Mouse (Mus musculus) thymus, adult 18-20 months (tissue): ENCODE results near the gene Ada.

Source experiments
- DNase-seq, 2 experiments: peaks; one replicate each; pipeline ENCODE4 v3.0.0; 2022; ENCODE audit warnings: mixed read lengths in 2 of 2

Gene Ada

DNA sequence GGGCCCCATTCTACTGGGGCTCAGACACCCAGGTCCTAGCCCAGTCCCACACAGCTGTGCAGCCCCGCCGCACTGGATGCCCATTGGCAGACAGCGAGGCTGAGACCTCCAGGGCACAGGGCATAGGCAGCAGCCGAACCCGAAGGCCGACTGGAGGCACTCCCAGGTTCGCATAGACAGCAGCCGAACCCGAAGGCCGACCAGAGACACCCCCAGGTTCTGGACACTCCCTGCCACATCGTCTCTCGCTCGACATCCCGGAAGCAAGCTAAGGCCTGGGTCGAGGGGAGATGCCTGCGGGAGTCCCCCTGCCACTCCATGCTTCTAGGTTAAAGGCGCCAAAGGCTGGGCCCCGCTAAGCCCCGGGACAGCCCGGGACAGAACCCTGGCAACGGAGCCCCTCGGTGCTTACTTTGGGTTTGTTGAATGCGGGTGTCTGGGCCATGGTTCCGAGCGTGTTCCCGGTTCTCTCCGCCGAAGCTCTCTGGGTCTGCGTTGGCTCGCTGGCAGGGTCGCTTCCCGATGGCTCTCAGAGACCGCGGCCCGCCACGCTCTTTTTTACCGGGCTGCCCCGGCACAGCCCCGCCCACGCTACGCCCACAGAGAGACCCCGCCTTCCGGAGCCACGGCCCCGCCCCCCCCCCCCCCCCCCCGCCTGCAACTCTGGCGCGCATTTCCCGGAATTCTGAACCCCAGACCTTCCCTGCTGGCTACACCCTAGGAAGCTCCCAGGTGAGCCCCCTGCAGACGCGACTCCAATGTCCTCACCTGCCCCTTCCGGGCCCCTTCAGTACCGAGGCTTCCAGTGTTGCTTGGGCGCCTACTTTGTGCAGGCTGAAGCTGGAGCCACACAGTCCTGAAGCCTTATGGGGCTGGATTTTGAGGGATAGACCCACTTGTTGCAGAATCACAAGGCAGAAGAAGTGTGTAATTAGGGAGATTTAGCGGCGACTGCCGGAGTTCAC, at the start of gene Ada:
Ada (minus strand) TSS at position 593 of the 965 bp plus-strand sequence.
- peak; percentile 45 to 54 for DNase-seq

GRCm38 (mm10) chr2:163798411-163798810, 48.4 kb upstream of the Ada start:
- no peak for DNase-seq

- DNase-seq, result peak; percentile 25 to 30
Measured at GRCm38 (mm10) chr2:163788484-163788883, 38.4 kb upstream of the Ada start.

GRCm38 (mm10) chr2:163787709-163788108, 37.7 kb upstream of the Ada start:
- DNase-seq, result no peak

GRCm38 (mm10) chr2:163787086-163787485, 37.0 kb upstream of the Ada start:
- no peak for DNase-seq

DNA sequence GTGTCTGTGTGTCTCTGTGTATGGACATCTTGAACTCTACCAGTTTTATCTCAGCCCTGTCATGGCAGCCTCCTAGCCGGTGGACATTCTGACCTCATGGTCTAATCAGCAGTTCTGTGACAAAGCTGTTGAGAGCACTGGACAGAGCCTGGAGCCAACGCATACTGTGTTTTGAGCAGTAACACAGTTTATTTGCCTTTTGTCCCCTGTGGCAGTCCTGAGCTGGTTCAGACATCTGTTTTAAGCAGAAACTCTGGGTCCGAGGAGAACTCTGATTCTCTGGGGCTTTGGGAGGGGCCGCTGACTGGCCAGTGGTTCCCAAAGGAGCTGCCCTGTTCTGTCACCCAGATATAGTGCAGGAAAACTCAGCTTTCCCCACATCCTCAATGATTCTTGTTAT, 33.9 kb upstream of the Ada start:
- no peak for DNase-seq

DNA sequence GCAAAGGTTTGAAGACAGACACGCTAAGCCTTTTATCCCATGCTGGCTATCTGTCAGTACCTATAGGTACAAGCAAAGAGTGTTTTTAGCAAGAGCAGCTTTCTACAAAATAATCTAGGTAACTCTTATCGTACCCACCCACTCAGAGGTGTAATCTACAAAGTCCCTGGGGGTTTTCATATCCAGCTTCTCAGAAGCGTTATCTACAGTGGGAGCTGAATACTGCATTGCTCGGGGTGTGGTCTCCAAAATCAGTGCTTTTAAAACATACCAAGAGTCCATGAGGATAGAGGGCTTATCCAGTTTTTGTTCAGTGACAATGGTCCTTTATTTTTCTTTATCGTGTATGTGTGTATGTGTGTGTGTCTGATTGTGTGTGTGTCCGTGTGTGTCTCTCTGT, 33.3 kb upstream of the Ada start:
- DNase-seq, result no peak

- no peak for DNase-seq
Measured at GRCm38 (mm10) chr2:163778896-163779295, 28.9 kb upstream of the Ada start.

DNA sequence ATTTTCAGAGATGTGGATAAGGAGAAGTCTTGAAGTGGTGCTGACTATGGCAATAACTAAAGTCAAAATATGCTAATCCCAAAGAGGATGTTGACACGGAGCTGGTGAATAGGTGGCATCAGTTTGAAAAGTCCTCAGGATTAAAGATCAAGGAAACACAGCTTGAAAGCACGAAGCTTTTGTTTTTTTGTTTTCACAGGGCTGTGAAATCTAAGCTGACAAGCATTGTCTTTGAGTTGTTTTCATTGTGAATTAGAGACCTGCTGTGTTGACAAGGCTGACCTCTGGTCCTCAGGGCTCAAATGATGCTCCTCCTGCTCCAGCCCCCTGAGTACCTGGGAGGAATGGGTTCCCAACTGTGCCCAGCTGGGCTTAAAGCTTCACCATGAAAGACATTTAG, 27.0 kb upstream of the Ada start:
- DNase-seq, result no peak

GRCm38 (mm10) chr2:163776661-163777060, 26.6 kb upstream of the Ada start:
- no peak for DNase-seq

DNA sequence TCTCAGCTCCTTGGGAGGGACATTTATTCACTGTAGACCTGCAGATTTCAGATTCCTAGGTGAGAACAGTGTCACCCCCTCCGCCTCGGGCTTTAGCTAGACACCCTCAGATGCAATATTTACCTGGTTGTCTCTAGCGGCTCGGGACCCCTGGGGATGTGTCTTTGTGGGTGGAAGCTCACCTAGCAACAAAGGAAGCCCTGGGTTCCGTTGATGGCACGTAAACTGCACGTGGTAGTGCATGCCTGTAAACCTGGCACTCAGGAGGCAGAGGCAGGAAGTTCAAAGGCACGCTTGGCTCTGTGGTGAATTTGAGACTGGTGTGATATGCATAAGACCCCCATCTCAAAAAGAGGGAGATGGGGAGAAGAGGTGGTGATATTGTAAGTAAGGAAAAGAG, 20.7 kb upstream of the Ada start:
- DNase-seq, result peak in 1 of 2 experiments; percentile 22

DNA sequence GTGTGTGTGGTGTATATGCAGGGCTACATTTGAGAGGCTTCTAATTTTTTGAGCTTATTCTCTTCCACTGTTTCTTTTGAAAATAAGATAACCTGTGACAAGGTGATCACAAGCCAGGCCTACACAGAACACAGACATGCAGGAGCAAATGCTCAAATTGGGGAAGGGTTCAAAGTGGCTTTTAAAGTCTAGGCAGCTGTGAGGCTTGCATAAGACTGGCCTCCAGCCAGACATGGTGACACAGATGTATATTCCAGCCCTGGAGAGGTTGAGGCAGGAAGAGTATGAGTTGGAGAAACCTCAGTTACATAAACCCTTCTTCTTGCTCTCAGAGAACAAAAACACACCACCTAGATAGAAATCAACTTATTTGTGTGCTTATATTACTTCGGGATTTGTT, 16.9 kb upstream of the Ada start:
- no peak for DNase-seq

GRCm38 (mm10) chr2:163766261-163766660, 16.2 kb upstream of the Ada start:
- no peak for DNase-seq

GRCm38 (mm10) chr2:163761402-163761801, 11.4 kb upstream of the Ada start:
- DNase-seq, result no peak

DNA sequence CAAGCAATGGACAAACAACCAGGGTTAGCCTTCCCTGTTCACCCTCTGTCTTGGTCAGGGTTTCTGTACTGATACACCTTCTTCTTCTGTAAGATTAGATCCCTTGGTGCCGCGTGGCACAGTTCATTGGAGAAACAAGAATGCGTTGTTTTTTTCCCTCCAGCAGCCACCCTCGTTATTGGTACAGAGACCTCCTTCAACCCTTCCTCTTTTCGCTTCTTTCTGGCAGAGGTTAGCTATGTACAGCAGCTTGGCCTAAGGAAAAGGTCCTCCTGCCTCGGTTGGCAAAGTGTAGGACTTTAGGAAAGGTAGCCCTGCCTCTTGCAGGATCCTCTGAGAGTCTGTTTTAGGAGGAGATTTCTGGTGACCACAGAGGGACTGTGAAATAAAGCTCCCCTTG, 10.6 kb upstream of the Ada start:
- no peak for DNase-seq

DNA sequence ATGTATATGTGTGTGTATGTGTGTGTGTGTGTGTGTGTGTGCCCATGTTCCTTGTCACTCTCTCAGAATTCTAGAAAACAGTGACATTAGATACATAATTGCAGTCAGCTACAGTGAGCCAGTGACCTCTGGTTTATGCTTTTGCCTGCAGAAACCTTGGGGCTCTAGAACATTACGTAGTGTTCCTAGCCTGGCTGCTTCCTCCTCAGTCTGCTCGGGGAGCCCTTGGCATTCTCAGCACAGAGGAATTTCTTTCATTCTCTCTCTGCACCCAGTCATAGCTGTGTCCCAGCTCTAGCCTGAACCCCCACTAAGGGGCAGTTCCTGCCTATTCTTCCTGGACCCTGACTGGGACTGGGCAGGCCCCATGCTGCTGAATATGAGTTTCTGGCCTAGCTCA, 8.1 kb upstream of the Ada start:
- DNase-seq, result no peak

- DNase-seq, result no peak
Measured at GRCm38 (mm10) chr2:163756723-163757122, 6.7 kb upstream of the Ada start.

- no peak for DNase-seq
Measured at GRCm38 (mm10) chr2:163754228-163754627, 4.2 kb upstream of the Ada start.

DNA sequence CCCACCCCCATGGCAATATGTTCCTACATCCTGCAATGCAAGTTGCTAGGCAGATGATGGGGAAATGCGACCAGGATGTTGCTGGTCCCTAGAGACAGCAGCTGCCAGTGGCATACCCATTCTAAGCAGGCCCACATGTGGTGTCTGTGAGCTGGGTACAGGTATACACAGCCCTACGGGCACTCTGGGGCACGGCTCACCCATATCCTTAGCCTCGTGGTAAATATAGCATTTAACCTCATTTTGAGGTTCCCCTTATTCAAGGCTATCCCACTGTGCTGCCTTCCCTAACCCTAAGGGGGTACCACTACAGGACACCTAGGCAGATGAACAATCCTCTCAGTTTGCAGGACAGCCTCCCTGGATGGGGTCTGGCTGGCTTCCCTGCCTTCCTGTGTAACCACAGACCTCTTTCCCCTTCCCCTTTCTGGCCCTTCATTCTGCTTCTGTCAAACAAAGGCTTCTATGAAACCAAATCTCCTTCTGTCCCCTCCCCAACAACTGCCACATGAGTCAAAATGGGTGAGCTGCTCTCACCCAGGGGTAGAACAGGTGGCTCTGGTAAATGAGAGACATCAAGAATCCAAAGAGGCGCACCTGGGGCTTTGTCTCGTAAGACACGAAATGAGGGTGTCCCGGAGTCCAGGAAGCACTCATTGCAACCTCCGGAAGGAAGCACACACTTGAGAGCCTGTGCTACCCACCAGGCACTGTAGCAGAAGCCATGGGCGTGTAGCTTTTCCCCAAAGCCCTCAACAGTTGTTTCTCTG, 5.1 kb downstream of the Ada start:
- DNase-seq, result peak; percentile 73 to 87

DNA sequence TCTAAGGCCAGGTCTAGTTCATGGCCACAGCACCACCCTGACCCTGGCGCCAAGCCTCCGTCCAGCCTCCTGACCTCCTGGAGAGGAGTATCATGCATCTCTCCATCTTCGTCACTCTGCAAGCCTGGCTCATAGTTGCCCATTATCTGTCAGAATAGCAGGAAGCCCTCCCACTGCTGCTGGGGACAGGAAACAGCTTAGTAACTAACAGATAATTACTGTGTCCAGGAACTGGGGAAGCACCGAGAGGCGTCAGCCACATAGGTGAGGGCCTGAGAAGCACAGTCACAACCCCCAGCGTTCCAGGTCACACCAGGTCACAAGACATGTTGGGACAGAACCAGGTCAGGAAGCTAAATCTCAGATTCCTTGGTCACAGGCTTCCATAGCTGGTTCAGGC, 6.7 kb downstream of the Ada start:
- DNase-seq, result no peak

DNA sequence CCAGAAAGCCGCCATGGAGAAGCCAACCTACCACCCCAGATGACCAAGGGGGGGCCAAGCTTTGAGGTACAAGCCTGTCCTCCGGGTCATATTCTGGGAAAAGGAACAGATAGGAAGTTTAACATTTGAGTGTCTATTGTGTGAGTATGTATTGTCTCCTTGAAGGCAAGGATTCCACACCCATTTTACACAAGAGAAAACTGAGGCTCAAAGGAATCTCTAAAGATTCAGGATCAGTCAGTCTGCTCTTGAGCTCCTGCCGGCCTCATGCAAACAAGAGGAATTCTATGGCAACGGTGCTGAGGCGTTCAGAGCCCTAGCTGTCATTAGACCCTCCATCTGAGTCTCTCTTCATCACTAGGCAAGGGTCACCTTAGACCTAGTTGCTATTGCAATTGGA, 7.4 kb downstream of the Ada start:
- DNase-seq, result no peak

DNA sequence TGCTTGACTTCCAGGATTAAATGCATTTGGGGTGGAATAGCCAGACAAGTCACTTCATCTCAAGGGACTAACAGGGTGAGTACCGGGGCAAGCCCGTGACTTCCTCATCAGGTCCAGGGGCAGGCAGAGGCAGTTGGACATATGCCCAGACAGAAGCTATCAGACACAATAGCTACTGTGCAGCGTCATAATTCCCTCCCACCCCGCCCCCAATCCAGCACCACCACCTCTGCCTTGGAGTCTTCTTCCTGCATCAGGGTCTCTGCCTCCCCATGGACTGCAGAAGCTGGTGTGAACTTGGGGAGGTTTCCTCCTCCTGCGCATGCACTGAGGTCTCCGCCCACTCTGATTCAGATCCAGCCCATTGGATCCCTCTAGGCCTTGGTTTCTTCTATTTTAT, 14.1 kb downstream of the Ada start:
- no peak for DNase-seq

DNA sequence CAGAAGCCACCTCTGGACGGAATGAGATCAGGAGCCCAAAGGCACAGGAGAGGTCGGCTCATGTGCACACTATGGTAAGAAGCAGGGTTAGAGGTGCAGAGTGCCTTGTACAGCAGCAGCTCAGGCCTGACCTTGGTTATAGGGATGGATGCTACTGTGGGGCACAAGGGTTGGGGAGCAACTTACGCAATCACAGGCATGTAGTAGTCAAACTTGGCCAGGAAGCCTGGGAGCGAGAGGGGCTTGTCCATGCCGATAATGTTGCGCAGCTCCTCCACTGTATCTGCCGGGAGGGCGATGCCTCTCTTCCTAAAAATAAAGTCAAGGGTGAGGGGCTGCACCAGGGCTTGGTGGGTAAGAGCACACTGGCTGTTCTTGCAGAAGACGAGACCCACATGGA, 14.9 kb downstream of the Ada start:
- no peak for DNase-seq

GRCm38 (mm10) chr2:163732021-163732420, 18.0 kb downstream of the Ada start:
- no peak for DNase-seq
